Mouse (Mus musculus) heart, embryonic 16.5 days (tissue): ENCODE measurements around the gene Ube2a. TPM values are rescaled to one million over a fixed set of nuclear protein-coding genes. Genes with fewer than 3 reads are reported as not detected.

Experiments used
- ATAC-seq: fragments of 200-750 bp; cut with Nextera tagmentation; replicated peaks from 2 replicates; pipeline ENCODE4 v1.8.0; 2017; ENCODE audit warnings: moderate number of reproducible peaks; ENCODE audit not compliant: insufficient read depth, low FRiP score; ENCODE audit errors: extremely low read depth
- H3K27ac ChIP-seq: fragments of 300-500 bp; sonication (generic); 2 replicates; pipeline ENCODE4 v1.5.1; 2014; ENCODE audit warnings: mild to moderate bottlenecking, low read length, control low read depth, moderate library complexity
- H3K27me3 ChIP-seq: fragments of 300-500 bp; sonication (generic); 2 replicates; pipeline ENCODE4 v1.6.1; 2014; ENCODE audit warnings: low read length, mixed read lengths; ENCODE audit not compliant: control insufficient read depth, insufficient read depth
- H3K36me3 ChIP-seq: fragments of 300-500 bp; sonication (generic); 2 replicates; pipeline ENCODE4 v1.6.1; 2014; ENCODE audit not compliant: control insufficient read depth, insufficient read depth
- H3K4me1 ChIP-seq: fragments of 300-500 bp; sonication (generic); 2 replicates; pipeline ENCODE4 v1.6.1; 2014; ENCODE audit warnings: low read length, mixed read lengths; ENCODE audit not compliant: control insufficient read depth, insufficient read depth
- H3K4me2 ChIP-seq: fragments of 300-500 bp; sonication (generic); 2 replicates; pipeline ENCODE4 v1.6.1; 2014; ENCODE audit warnings: low read depth, mild to moderate bottlenecking, control low read depth, low read length
- H3K4me3 ChIP-seq: fragments of 300-500 bp; sonication (generic); 2 replicates; pipeline ENCODE4 v1.5.1; 2014; ENCODE audit warnings: mild to moderate bottlenecking, control low read depth, low read length
- H3K9ac ChIP-seq: fragments of 300-500 bp; sonication (generic); 2 replicates; pipeline ENCODE4 v1.6.1; 2014; ENCODE audit warnings: low read length, control low read depth
- H3K9me3 ChIP-seq: fragments of 300-500 bp; sonication (generic); replicated peaks from 2 replicates; pipeline ENCODE4 v1.6.1; 2016; ENCODE audit warnings: low read length; ENCODE audit not compliant: control insufficient read depth
- WGBS: fragments of 180-500 bp; shearing (Covaris S2); extraction: QIAGEN DNeasy Blood & Tissue Kit; methylation state at CpG from one replicate; pipeline ENCODE4 v1.1.7; 2014; 5-methylcytosine and 5-hydroxymethylcytosine counted together
- polyA plus RNA-seq: library from polyadenylated mRNA; unstranded; fragments of >200 nt; fragmentation: Nextera tagmentation; extraction: Ambion mirVana; gene quantifications from 2 replicates; pipeline ENCODE4 v1.2.1, GENCODE M21; 2015

Ube2a gene
- polyA plus RNA-seq, 1 experiment from 2014 or later: 144 TPM

DNA sequence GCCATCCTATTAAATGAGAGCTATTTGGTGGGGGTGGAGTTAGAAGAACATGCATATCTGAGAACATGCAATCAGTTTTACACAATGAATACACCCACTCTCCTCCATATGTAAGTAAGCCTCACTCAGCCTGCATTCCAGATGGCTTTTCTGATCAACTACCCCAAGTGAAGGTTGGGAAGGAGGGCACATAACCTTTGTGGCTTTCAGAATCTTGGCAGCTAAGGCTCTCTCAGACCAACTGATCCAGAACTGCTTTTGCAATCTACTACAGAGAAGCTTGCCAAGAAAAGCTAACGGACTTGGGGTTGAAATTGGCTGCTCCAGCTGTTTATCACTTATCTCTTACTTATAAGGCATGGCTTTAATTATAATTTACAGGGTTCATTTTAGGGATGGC is 44.0 kb downstream of the Ube2a start:
- H3K9me3 ChIP-seq: no peaks in the 10 kb centered on the region
- H3K27ac ChIP-seq: no peak overlapping the region
- 46% methylated on average over 1 of the region's 1 CpGs for WGBS
- no peak overlapping the region for H3K4me2 ChIP-seq
- H3K4me3 ChIP-seq: no peak overlapping the region
- no peaks in the 10 kb centered on the region; the same call in none of the 2 replicates for H3K36me3 ChIP-seq
- ATAC-seq: no peak
- no peak overlapping the region for H3K9ac ChIP-seq
- H3K4me1 ChIP-seq: no peaks in the 10 kb centered on the region
- H3K27me3 ChIP-seq: no peaks in the 10 kb centered on the region

DNA sequence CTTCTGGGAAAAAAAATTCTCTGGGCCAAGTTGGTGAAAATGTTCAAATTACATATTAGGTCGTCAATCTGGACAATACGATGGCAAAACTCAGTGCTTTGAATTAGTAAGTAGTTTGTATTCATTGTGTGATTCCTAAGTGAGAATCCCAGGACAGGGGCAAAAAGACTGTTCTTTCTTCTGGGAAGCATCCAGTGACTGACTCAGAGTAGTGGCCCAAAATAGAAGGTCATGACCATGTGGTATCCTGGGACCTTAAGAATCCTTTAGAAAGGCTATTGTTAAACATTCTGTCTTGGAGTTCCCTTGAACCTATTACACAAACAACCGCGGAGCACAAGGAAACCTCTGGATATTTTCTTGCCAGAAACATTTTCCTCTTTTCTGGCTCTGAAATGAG is 47.6 kb downstream of the Ube2a start:
- H3K4me1 ChIP-seq: no peaks in the 10 kb centered on the region
- peaks cover 3% of the 10 kb centered on the region; the same call in 1 of the 2 replicates for H3K36me3 ChIP-seq
- 78% methylated on average over 4 of the region's 4 CpGs for WGBS
- no peak overlapping the region for H3K4me2 ChIP-seq
- H3K9ac ChIP-seq: no peak overlapping the region
- ATAC-seq: no peak
- no peaks in the 10 kb centered on the region for H3K27me3 ChIP-seq
- no peaks in the 10 kb centered on the region for H3K9me3 ChIP-seq
- no peak overlapping the region for H3K27ac ChIP-seq
- H3K4me3 ChIP-seq: no peak overlapping the region

DNA sequence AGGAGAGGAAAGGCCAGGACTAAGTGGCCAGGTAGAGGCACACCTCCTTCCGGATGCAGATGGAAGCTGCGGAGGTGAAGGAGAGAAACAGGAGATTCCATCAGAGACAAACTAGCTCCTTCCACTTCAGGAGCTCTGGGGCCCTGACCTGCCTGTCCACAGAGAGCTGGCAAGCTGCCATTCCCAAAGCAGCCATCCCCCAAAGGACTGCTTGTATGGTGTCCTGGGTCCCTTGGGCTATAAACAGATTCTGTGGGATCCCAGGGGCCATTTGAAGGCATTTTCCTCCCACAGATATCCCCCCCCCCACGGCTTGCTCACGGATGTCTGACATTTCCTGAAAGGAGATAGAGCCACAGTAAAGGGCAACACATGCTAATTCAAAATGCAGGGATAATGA is 55.1 kb downstream of the Ube2a start:
- H3K27ac ChIP-seq: no peak overlapping the region
- no peaks in the 10 kb centered on the region for H3K4me1 ChIP-seq
- WGBS: 48% methylated on average over 4 of the region's 4 CpGs
- no peaks in the 10 kb centered on the region for H3K9me3 ChIP-seq
- H3K4me3 ChIP-seq: no peak overlapping the region
- H3K9ac ChIP-seq: no peak overlapping the region
- no peak overlapping the region for H3K4me2 ChIP-seq
- peaks cover 5% of the 10 kb centered on the region; the same call in 1 of the 2 replicates for H3K36me3 ChIP-seq
- no peak for ATAC-seq
- H3K27me3 ChIP-seq: no peaks in the 10 kb centered on the region

DNA sequence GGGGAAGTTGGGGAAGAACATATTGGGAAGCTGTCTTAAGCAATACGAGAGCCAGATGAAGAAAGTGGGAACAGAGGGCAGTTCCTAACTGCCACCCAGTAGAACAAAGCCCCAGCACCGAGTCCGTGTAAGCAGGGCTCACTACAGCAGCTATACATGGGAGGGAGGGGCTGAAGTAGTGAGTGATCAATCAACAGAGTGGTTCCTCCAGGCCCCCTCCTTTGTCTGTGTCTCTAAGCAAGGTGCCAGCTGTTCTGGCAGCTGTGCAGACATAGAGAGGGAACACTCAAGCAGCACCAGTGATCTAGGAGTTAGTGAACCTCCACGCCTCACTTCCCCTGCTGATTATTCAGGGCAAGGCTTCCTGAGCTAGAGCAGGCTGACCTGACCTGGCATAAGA is 56.0 kb downstream of the Ube2a start:
- Histone ChIP-seq H3K4me3 (no peak overlapping the region), H3K9me3 (no peaks in the 10 kb centered on the region), H3K4me1 (peaks cover 6% of the 10 kb centered on the region), H3K27me3 (no peaks in the 10 kb centered on the region), H3K9ac (no peak overlapping the region), H3K36me3 (peaks cover 5% of the 10 kb centered on the region; the same call in 1 of the 2 replicates), H3K27ac (no peak overlapping the region), H3K4me2 (no peak overlapping the region)
- 75% methylated on average over 4 of the region's 4 CpGs for WGBS
- ATAC-seq: no peak

DNA sequence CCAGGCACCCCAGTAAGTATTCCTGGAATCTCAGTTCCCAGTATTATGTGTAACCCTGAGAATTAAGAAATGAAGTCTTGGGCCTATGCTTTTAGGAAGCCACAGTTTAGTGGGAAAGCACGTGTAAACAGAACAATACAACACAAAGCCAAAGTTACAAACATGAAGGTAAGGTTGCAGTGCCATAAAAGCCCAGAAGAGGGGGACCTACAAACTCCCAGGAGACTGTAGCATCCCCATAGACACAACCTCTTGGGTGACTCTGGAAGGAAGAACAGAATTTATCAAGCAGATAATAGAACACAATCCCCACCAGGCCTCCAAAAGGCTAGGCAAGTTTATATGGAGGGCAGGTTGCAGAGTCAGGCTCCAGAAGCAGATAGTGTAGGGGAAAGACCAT is 56.9 kb downstream of the Ube2a start:
- Histone ChIP-seq H3K4me3 (no peak overlapping the region), H3K4me2 (no peak overlapping the region), H3K9me3 (no peaks in the 10 kb centered on the region), H3K36me3 (peaks cover 5% of the 10 kb centered on the region; the same call in 1 of the 2 replicates), H3K9ac (no peak overlapping the region), H3K4me1 (peaks cover 6% of the 10 kb centered on the region), H3K27me3 (no peaks in the 10 kb centered on the region), H3K27ac (no peak overlapping the region)
- ATAC-seq: no peak
- WGBS: 37% methylated on average over 1 of the region's 1 CpGs

Other genes with a start within 250 kb of the Ube2a start
- 1.6 and 1.8 TPM in 2 replicates for gene Akap17b, start 228.5 kb upstream of the Ube2a start, polyA plus RNA-seq
- 3.1 and 3.9 TPM in 2 replicates for gene Slc25a43, start 130.2 kb upstream of the Ube2a start, polyA plus RNA-seq
- gene Slc25a5, start 78.2 kb upstream of the Ube2a start, polyA plus RNA-seq: 1,229 and 1,290 TPM in 2 replicates
- 19.4 and 20.4 TPM in 2 replicates for gene C330007P06Rik, start 211 bp downstream of the Ube2a start, polyA plus RNA-seq
- 0.63 and 0.72 TPM in 2 replicates for gene Nkrf, start 29.0 kb downstream of the Ube2a start, polyA plus RNA-seq
- 49.7 and 50.3 TPM in 2 replicates for gene Sept6, start 117.9 kb downstream of the Ube2a start, polyA plus RNA-seq
- gene Sowahd, start 174.9 kb downstream of the Ube2a start, polyA plus RNA-seq: 0.15 and 0.24 TPM in 2 replicates
- 275 and 291 TPM in 2 replicates for gene Rpl39, start 211.5 kb downstream of the Ube2a start, polyA plus RNA-seq
- 13.5 and 13.6 TPM in 2 replicates for gene Upf3b, start 236.4 kb downstream of the Ube2a start, polyA plus RNA-seq